Mouse (Mus musculus) hindbrain, embryonic 13.5 days (tissue): Measurements from ENCODE around the gene Fermt3. TPM values are rescaled to one million over a fixed set of nuclear protein-coding genes. Genes with fewer than 3 reads are reported as not detected.
A peak's percentile ranks its signal among the peaks of the same experiment; 100 is the strongest.

Experiments used
- ATAC-seq: fragments of 200-750 bp; cut with Nextera tagmentation; 2 replicates; pipeline ENCODE4 v1.8.0; 2017; ENCODE audit warnings: moderate TSS enrichment; ENCODE audit not compliant: low FRiP score
- H3K27ac ChIP-seq: fragments of 300-500 bp; sonication (generic); 2 replicates; pipeline ENCODE4 v1.5.1; 2015; ENCODE audit warnings: inconsistent platforms, mild to moderate bottlenecking, moderate library complexity
- H3K27me3 ChIP-seq: fragments of 300-500 bp; sonication (generic); 2 replicates; pipeline ENCODE4 v1.6.1; 2015; ENCODE audit warnings: mild to moderate bottlenecking, inconsistent platforms
- H3K36me3 ChIP-seq: fragments of 300-500 bp; sonication (generic); 2 replicates; pipeline ENCODE4 v1.6.1; 2015; ENCODE audit warnings: mild to moderate bottlenecking, inconsistent platforms
- H3K4me1 ChIP-seq: fragments of 300-500 bp; sonication (generic); replicated peaks from 2 replicates; pipeline ENCODE4 v1.6.1; 2015; ENCODE audit warnings: inconsistent platforms
- H3K4me2 ChIP-seq: fragments of 300-500 bp; sonication (generic); 2 replicates; pipeline ENCODE4 v1.6.1; 2015; ENCODE audit warnings: inconsistent platforms, mild to moderate bottlenecking, moderate library complexity
- H3K4me3 ChIP-seq: fragments of 300-500 bp; sonication (generic); 2 replicates; pipeline ENCODE4 v1.5.1; 2015; ENCODE audit warnings: mild to moderate bottlenecking, inconsistent platforms
- H3K9ac ChIP-seq: fragments of 300-500 bp; sonication (generic); 2 replicates; pipeline ENCODE4 v1.6.1; 2015; ENCODE audit warnings: mild to moderate bottlenecking, inconsistent platforms
- H3K9me3 ChIP-seq: fragments of 300-500 bp; sonication (generic); 2 replicates; pipeline ENCODE4 v1.6.1; 2016; ENCODE audit warnings: inconsistent platforms
- WGBS: fragments of 180-500 bp; shearing (Covaris S2); methylation state at CpG from one replicate; pipeline ENCODE4 v1.1.7; 2015; 5-methylcytosine and 5-hydroxymethylcytosine counted together
- polyA plus RNA-seq: library from polyadenylated mRNA; unstranded; fragments of >200 nt; fragmentation: Nextera tagmentation; extraction: Ambion mirVana; gene quantifications from 2 replicates; pipeline ENCODE4 v1.2.1, GENCODE M21; 2015

Fermt3 gene
- polyA plus RNA-seq, result 4.4 and 5.6 TPM in 2 replicates

GRCm38 (mm10) chr19:7019191-7019590, at the start of gene Fermt3:
Gene Fermt3 (minus strand): TSS chr19:7019469.
- Histone ChIP-seq H3K4me3 (no peak within 1 kb of the TSS), H3K36me3 (peaks cover 82% of the 10 kb centered on the region), H3K9ac (no peak within 1 kb of the TSS), H3K4me1 (no peaks in the 10 kb centered on the region), H3K27me3 (no peaks in the 10 kb centered on the region), H3K9me3 (no peaks in the 10 kb centered on the region), H3K27ac (no peak within 1 kb of the TSS; the same call in 1 of the 2 replicates), H3K4me2 (no peak within 1 kb of the TSS)
- WGBS, result 86% methylated on average over 5 of the region's 5 CpGs
- ATAC-seq, result no peak

- 3% methylated on average over 14 of the region's 14 CpGs for WGBS
These were observed 48.9 kb upstream of the Fermt3 start for GRCm38 (mm10) chr19:7068136-7068535.

GRCm38 (mm10) chr19:7067344-7068050, 48.2 kb upstream of the Fermt3 start:
- 0 out of 2 replicates have a peak overlapping the region, but pooled peaks have one; percentile 35 for H3K9ac ChIP-seq
- H3K4me1 ChIP-seq, result peaks cover 74% of the 10 kb centered on the region
- no peaks in the 10 kb centered on the region for H3K9me3 ChIP-seq
- no peak for ATAC-seq
- 55% methylated on average over 20 of the region's 20 CpGs for WGBS
- H3K4me3 ChIP-seq, result no peak overlapping the region
- H3K4me2 ChIP-seq, result 0 out of 2 replicates have a peak overlapping the region, but pooled peaks have one; percentile 30
- peaks cover 26% of the 10 kb centered on the region for H3K27me3 ChIP-seq
- no peak overlapping the region for H3K27ac ChIP-seq
- H3K36me3 ChIP-seq, result no peaks in the 10 kb centered on the region

More at GRCm38 (mm10) chr19:7068136-7068535, 48.9 kb upstream of the Fermt3 start:
- H3K36me3 ChIP-seq, result no peaks in the 10 kb centered on the region
- H3K4me1 ChIP-seq, result peaks cover 81% of the 10 kb centered on the region
- peak overlapping the region; percentile 30 for H3K4me2 ChIP-seq
- no peaks in the 10 kb centered on the region for H3K9me3 ChIP-seq
- peak overlapping the region; percentile 67; the same call in 1 of the 2 replicates for H3K27ac ChIP-seq
- H3K27me3 ChIP-seq, result peaks cover 32% of the 10 kb centered on the region
- 0 out of 2 replicates have a peak overlapping the region, but pooled peaks have one; percentile 35 for H3K9ac ChIP-seq
- H3K4me3 ChIP-seq, result no peak overlapping the region
- 0 out of 2 replicates have a peak, but pooled peaks have one; percentile 8 for ATAC-seq

- H3K27ac ChIP-seq, result peak overlapping the region; percentile 26; the same call in 1 of the 2 replicates
- 38% methylated on average over 8 of the region's 8 CpGs for WGBS
- H3K9ac ChIP-seq, result no peak overlapping the region
These were observed 47.6 kb upstream of the Fermt3 start for GRCm38 (mm10) chr19:7066828-7067342.

DNA sequence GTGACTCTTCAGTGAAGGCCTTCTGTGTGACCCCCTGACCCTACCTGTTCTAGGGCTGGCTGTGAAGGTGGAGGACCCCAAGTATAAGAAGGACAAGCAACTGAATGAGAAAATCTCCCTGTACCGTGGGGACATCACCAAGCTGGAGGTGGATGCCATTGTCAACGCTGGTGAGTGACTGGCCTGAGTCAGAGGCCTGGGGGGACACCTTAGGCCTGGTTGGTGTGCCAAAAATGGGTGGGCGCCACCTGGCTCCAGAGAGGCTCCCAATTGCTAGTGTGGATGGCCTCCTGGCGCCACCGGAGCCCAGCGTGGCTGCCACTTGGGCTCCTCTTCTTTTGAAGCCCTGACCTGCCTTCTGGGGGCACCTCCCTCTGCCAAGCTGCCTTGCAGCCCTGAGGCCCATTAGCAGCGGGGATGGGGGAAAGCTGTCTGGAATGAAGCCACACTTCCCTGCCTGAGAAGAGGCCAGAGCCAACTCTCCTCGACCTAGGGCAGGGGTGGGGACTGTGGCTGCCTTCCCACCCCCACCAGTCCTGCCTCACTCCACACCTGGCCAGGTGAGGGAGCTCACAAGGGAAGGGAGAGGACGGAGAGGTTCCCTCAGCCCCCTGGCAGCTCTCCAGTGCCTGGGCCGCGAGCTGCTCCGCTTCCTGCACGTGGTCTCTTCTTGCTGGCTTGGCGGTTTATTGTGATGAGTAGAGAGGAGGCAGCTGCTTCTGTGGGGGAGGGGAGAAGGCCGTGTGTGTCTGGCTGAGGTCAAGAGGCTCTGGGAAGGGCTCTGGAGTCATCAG, 47.0 kb upstream of the Fermt3 start:
- H3K27ac ChIP-seq, result peak overlapping the region; percentile 26; the same call in 1 of the 2 replicates
- H3K4me1 ChIP-seq, result peaks cover 65% of the 10 kb centered on the region
- no peak overlapping the region for H3K4me3 ChIP-seq
- H3K9ac ChIP-seq, result peak overlapping the region; percentile 47
- WGBS, result 29% methylated on average over 15 of the region's 15 CpGs
- no peaks in the 10 kb centered on the region for H3K36me3 ChIP-seq
- H3K4me2 ChIP-seq, result 0 out of 2 replicates have a peak overlapping the region, but pooled peaks have one; percentile 23
- ATAC-seq, result no peak
- H3K9me3 ChIP-seq, result no peaks in the 10 kb centered on the region
- peaks cover 18% of the 10 kb centered on the region; the same call in 1 of the 2 replicates for H3K27me3 ChIP-seq

More at GRCm38 (mm10) chr19:7066828-7067342, 47.6 kb upstream of the Fermt3 start:
- Histone ChIP-seq H3K9me3 (no peaks in the 10 kb centered on the region), H3K4me3 (no peak overlapping the region), H3K27me3 (peaks cover 22% of the 10 kb centered on the region), H3K4me2 (0 out of 2 replicates have a peak overlapping the region, but pooled peaks have one; percentile 23), H3K4me1 (peaks cover 68% of the 10 kb centered on the region), H3K36me3 (no peaks in the 10 kb centered on the region)
- ATAC-seq, result no peak

DNA sequence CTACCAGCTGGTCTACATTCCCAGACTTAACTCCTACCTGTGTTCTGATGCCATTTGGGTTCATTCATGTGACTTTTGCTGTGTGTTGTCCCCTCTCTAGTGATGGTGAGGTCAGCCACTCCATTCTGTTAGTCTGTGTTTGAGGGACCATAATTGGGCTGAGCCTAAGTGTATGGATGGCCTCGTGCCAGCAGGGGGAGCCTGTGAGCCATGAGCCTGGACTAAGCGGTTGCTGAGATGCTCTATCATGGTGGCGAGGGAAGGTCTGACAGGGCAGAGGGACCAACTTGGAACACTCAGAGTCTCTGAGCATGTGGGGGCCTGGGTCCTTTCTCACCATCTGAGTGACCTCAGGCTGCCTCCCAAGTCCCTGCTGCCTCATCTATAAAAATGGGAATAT, 45.3 kb upstream of the Fermt3 start:
- H3K4me1 ChIP-seq, result peaks cover 49% of the 10 kb centered on the region
- ATAC-seq, result peak; percentile 43
- H3K9ac ChIP-seq, result no peak overlapping the region
- H3K4me3 ChIP-seq, result no peak overlapping the region
- H3K27ac ChIP-seq, result no peak overlapping the region; the same call in 1 of the 2 replicates
- WGBS, result 1% methylated on average over 3 of the region's 3 CpGs
- H3K36me3 ChIP-seq, result no peaks in the 10 kb centered on the region
- no peaks in the 10 kb centered on the region for H3K9me3 ChIP-seq
- no peak overlapping the region for H3K4me2 ChIP-seq
- H3K27me3 ChIP-seq, result peaks cover 27% of the 10 kb centered on the region

DNA sequence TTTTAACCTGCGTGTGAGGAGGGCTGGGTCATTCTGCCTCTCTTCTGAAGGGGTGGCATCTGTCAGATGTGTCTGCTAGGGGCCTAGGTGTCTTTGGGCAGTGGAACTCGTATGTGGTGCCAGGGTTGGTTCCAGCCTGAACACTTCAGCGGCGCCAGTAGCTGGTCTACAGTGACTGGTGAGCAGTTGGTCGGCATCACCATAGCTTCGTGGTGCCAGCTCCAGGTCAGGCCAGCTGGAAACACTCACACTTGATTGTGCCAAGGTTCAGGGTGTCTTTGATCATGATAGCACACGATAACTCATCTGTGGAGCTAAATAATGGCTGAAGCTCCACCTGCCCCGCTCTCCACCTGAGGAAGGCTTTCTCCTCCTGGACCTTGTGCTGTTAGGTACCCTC, 43.6 kb upstream of the Fermt3 start:
- Histone ChIP-seq H3K36me3 (no peaks in the 10 kb centered on the region), H3K4me2 (no peak overlapping the region), H3K4me1 (peaks cover 38% of the 10 kb centered on the region), H3K27ac (no peak overlapping the region), H3K9ac (no peak overlapping the region), H3K9me3 (no peaks in the 10 kb centered on the region), H3K4me3 (no peak overlapping the region), H3K27me3 (peaks cover 44% of the 10 kb centered on the region)
- ATAC-seq, result no peak
- 94% methylated on average over 8 of the region's 8 CpGs for WGBS

DNA sequence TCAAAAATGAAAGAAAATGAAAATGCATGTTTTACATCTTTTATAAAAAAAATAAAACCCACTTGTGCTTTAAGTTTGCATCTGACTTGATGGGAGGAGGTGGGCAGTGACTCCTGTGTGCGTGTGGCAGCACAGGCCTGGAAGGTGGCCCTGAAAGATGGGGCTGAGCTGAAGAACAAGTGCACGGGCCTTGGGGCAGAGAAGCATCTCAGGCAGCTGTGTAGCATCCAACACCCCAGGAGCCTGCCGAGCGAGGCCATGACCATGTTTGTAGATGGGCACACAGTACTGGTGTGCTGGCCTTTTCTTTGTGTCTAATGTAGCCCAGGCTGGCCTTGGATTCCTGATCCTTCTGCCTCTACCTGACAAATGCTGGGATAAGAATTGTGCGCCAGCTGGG, 42.8 kb upstream of the Fermt3 start:
- peaks cover 46% of the 10 kb centered on the region for H3K27me3 ChIP-seq
- no peak for ATAC-seq
- no peaks in the 10 kb centered on the region for H3K36me3 ChIP-seq
- no peak overlapping the region for H3K27ac ChIP-seq
- no peak overlapping the region for H3K9ac ChIP-seq
- H3K4me2 ChIP-seq, result no peak overlapping the region
- H3K9me3 ChIP-seq, result no peaks in the 10 kb centered on the region
- 88% methylated on average over 5 of the region's 5 CpGs for WGBS
- H3K4me3 ChIP-seq, result no peak overlapping the region
- peaks cover 38% of the 10 kb centered on the region for H3K4me1 ChIP-seq

GRCm38 (mm10) chr19:7058541-7058940, 39.3 kb upstream of the Fermt3 start:
- peaks cover 24% of the 10 kb centered on the region for H3K4me1 ChIP-seq
- H3K4me3 ChIP-seq, result no peak overlapping the region
- no peak for ATAC-seq
- no peaks in the 10 kb centered on the region for H3K36me3 ChIP-seq
- H3K9ac ChIP-seq, result no peak overlapping the region; the same call in 1 of the 2 replicates
- peak overlapping the region; percentile 100; the same call in 1 of the 2 replicates for H3K4me2 ChIP-seq
- no peaks in the 10 kb centered on the region for H3K9me3 ChIP-seq
- 62% methylated on average over 6 of the region's 6 CpGs for WGBS
- peaks cover 66% of the 10 kb centered on the region for H3K27me3 ChIP-seq
- no peak overlapping the region for H3K27ac ChIP-seq

DNA sequence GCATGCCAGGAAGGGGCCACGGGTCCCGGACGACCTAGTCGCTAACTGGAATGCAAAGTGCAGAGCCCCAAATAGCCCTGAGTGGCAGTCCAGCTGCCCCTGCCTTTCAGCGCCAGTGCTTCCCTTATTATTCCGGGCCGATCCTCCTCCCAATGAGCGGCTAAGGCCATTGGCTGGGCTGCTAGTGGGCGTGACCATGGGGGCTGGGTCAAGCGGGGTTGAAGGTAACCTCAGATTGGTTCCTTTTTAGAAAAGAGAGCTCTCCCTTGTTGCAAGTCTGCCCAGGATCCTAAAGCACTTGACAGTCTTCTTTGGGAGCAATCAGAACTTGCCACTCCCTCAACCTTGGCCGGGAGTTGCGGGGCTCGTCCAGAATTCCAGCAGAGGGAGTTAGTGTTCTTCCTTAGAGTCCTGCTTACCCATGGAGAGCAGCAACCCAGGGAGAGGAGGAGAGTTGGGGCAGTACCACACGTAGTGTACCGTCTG, 38.5 kb upstream of the Fermt3 start:
- peaks cover 64% of the 10 kb centered on the region for H3K27me3 ChIP-seq
- under 1% methylated on average over 15 of the region's 15 CpGs for WGBS
- H3K4me3 ChIP-seq, result peak overlapping the region; percentile 66
- peak; percentile 48 for ATAC-seq
- peak overlapping the region; percentile 100 for H3K4me2 ChIP-seq
- no peaks in the 10 kb centered on the region for H3K9me3 ChIP-seq
- peak overlapping the region; percentile 79; the same call in 1 of the 2 replicates for H3K9ac ChIP-seq
- no peak overlapping the region for H3K27ac ChIP-seq
- no peaks in the 10 kb centered on the region for H3K36me3 ChIP-seq
- peaks cover 24% of the 10 kb centered on the region for H3K4me1 ChIP-seq

DNA sequence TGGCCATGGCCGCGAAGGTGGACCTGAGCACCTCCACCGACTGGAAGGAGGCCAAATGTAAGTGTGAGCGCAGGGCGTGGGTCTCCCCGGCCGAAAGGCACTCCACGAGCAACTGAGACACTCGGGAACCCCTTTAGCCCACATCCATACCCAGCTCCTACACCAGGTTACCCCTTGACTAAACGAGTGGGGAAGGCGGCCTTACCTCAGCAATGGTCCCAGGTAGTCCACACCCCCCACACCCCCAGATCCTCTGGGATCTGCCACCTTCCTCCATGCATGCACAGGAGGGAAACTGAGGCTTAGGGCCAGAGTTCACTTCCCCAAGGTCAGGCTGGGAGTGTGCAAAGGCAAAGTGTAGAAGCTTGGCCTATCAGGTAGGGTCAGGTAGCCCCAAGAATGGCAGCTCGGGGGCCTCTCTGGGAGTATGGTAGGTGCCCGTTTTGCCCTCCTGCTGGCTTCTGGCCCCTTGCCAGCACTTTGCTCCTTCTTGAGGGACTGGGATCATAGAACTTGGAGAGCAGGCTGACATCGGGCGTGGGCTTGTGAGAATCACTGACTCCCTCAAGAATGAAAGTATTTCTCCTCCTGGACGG, 38.0 kb upstream of the Fermt3 start:
- Histone ChIP-seq H3K27me3 (peaks cover 66% of the 10 kb centered on the region), H3K9ac (peak overlapping the region; percentile 79), H3K4me1 (peaks cover 24% of the 10 kb centered on the region), H3K4me3 (peak overlapping the region; percentile 66), H3K36me3 (no peaks in the 10 kb centered on the region), H3K9me3 (no peaks in the 10 kb centered on the region), H3K27ac (no peak overlapping the region), H3K4me2 (peak overlapping the region; percentile 100)
- 4% methylated on average over 16 of the region's 16 CpGs for WGBS
- ATAC-seq, result peak; percentile 22
